In genomic region chr19:53780752-53781602, GRCm38 (mm10) we compare ENCODE assay signal across 16 mouse cellular contexts.
DNase-seq lines count a peak whose midpoint lies in the region; ATAC-seq and TF ChIP-seq lines count a peak whose summit lies in the region.
"Had no signal": no experiment of that assay in that cellular context is flagged by ENCODE, and none has a peak within 500 bp of the region (broad histone marks: within the 10 kb centered on the region; RNA-seq: fewer than 3 reads in every experiment).

No protein-coding gene starts in this region.

- no peaks in the 10 kb centered on the region for H3K9me3 ChIP-seq in kidney, embryonic 16.5 days (ENCODE audit: low read length)
- H3K9me3 ChIP-seq in liver, embryonic 12.5 days (replicated peaks) = no peaks in the 10 kb centered on the region
- no peaks in the 10 kb centered on the region for H3K9me3 ChIP-seq in forebrain, embryonic 15.5 days
- no peaks in the 10 kb centered on the region for H3K9me3 ChIP-seq in hindbrain, embryonic 14.5 days (ENCODE audit: control insufficient read depth, low read length)
- H3K9me3 ChIP-seq: embryonic facial prominence, embryonic 12.5 days; forebrain, embryonic 13.5 days; heart, embryonic 15.5 days; limb, embryonic 15.5 days; midbrain, embryonic 13.5 days; neural tube, embryonic 12.5 days had no signal

- H3K27ac ChIP-seq in kidney, embryonic 16.5 days (ENCODE audit: low read length) = no peak overlapping the region
- 0 out of 2 replicates have a peak overlapping the region, but pooled peaks have one; percentile 59 for H3K27ac ChIP-seq in bone marrow, adult 2 months (ENCODE audit: control insufficient read depth, insufficient read depth, low read depth, low read length, poor library complexity)
- peak overlapping the region; percentile 64; the same call in 1 of the 2 replicates for H3K27ac ChIP-seq in liver, embryonic 12.5 days
- H3K27ac ChIP-seq in forebrain, embryonic 15.5 days (replicated peaks) = no peak overlapping the region
- no peak overlapping the region for H3K27ac ChIP-seq in hindbrain, embryonic 14.5 days
- H3K27ac ChIP-seq: embryonic facial prominence, embryonic 12.5 days; forebrain, embryonic 13.5 days; heart, embryonic 15.5 days; limb, embryonic 15.5 days; midbrain, embryonic 13.5 days; neural tube, embryonic 12.5 days had no signal

- H3K27me3 ChIP-seq in kidney, embryonic 16.5 days (ENCODE audit: insufficient read depth, low read length) = no peaks in the 10 kb centered on the region
- no peaks in the 10 kb centered on the region for H3K27me3 ChIP-seq in liver, embryonic 12.5 days (replicated peaks)
- no peaks in the 10 kb centered on the region for H3K27me3 ChIP-seq in forebrain, embryonic 15.5 days
- no peaks in the 10 kb centered on the region for H3K27me3 ChIP-seq in hindbrain, embryonic 14.5 days (ENCODE audit: control insufficient read depth, insufficient read depth, low read length)
- H3K27me3 ChIP-seq: embryonic facial prominence, embryonic 12.5 days; forebrain, embryonic 13.5 days; heart, embryonic 15.5 days; limb, embryonic 15.5 days; neural tube, embryonic 12.5 days had no signal

- WGBS in kidney, embryonic 16.5 days = 66% methylated on average over 9 of the region's 9 CpGs
- 32% methylated on average over 9 of the region's 9 CpGs for WGBS in bone marrow, adult 2 months
- 81% methylated on average over 9 of the region's 9 CpGs for WGBS in liver, embryonic 12.5 days (ENCODE audit: insufficient replicate concordance)
- 67% methylated on average over 9 of the region's 9 CpGs for WGBS in forebrain, embryonic 15.5 days
- WGBS in hindbrain, embryonic 14.5 days = 70% methylated on average over 9 of the region's 9 CpGs

- no peak for TF ChIP-seq CTCF in bone marrow, adult 2 months (IDR thresholded peaks at IDR 0.05; ENCODE audit: control insufficient read depth, insufficient read depth, low read length)

- DNase-seq in kidney, postnatal 14 days = peak; percentile 28
- DNase-seq in lung, postnatal 4 days = peak; percentile 15 to 37
- DNase-seq in hindbrain, embryonic 14.5 days (ENCODE audit: low spot score) = no peak
- DNase-seq: cerebellum, postnatal 10 days; gastrocnemius, postnatal 10 days; thymus, adult 18-20 months had no signal

- ATAC-seq in kidney, embryonic 16.5 days (ENCODE audit: low FRiP score, low TSS enrichment) = no peak
- no peak for ATAC-seq in liver, embryonic 12.5 days
- ATAC-seq in forebrain, embryonic 15.5 days (replicated peaks) = no peak
- ATAC-seq in hindbrain, embryonic 14.5 days (ENCODE audit: low FRiP score) = no peak
- ATAC-seq: forebrain, embryonic 13.5 days; midbrain, embryonic 13.5 days had no signal

- no peaks in the 10 kb centered on the region for H3K36me3 ChIP-seq in kidney, embryonic 16.5 days (ENCODE audit: insufficient read depth, low read length)
- H3K36me3 ChIP-seq in liver, embryonic 12.5 days = no peaks in the 10 kb centered on the region
- H3K36me3 ChIP-seq in forebrain, embryonic 15.5 days = no peaks in the 10 kb centered on the region
- no peaks in the 10 kb centered on the region for H3K36me3 ChIP-seq in hindbrain, embryonic 14.5 days (replicated peaks; ENCODE audit: control insufficient read depth, insufficient read depth)
- H3K36me3 ChIP-seq: embryonic facial prominence, embryonic 12.5 days; heart, embryonic 15.5 days; limb, embryonic 15.5 days; midbrain, embryonic 13.5 days; neural tube, embryonic 12.5 days had no signal

- H3K9ac ChIP-seq in kidney, embryonic 16.5 days (replicated peaks; ENCODE audit: low read length) = no peak overlapping the region
- no peak overlapping the region for H3K9ac ChIP-seq in liver, embryonic 12.5 days
- no peak overlapping the region for H3K9ac ChIP-seq in forebrain, embryonic 15.5 days (replicated peaks)
- no peak overlapping the region for H3K9ac ChIP-seq in hindbrain, embryonic 14.5 days
- H3K9ac ChIP-seq: embryonic facial prominence, embryonic 12.5 days; forebrain, embryonic 13.5 days; heart, embryonic 15.5 days; limb, embryonic 15.5 days; midbrain, embryonic 13.5 days; neural tube, embryonic 12.5 days had no signal

- no peak overlapping the region for H3K4me2 ChIP-seq in kidney, embryonic 16.5 days (replicated peaks; ENCODE audit: low read depth, low read length)
- H3K4me2 ChIP-seq in liver, embryonic 12.5 days = no peak overlapping the region
- no peak overlapping the region for H3K4me2 ChIP-seq in forebrain, embryonic 15.5 days (replicated peaks)
- no peak overlapping the region for H3K4me2 ChIP-seq in hindbrain, embryonic 14.5 days (replicated peaks)
- H3K4me2 ChIP-seq: embryonic facial prominence, embryonic 12.5 days; forebrain, embryonic 13.5 days; heart, embryonic 15.5 days; limb, embryonic 15.5 days; midbrain, embryonic 13.5 days; neural tube, embryonic 12.5 days had no signal

- H3K4me1 ChIP-seq in kidney, embryonic 16.5 days (ENCODE audit: insufficient read depth, low read length) = no peaks in the 10 kb centered on the region; the same call in 1 of the 2 replicates
- peaks cover 4% of the 10 kb centered on the region for H3K4me1 ChIP-seq in bone marrow, adult 2 months (ENCODE audit: control insufficient read depth, insufficient read depth, low read length)
- H3K4me1 ChIP-seq in liver, embryonic 12.5 days = peaks cover 30% of the 10 kb centered on the region
- peaks cover 3% of the 10 kb centered on the region for H3K4me1 ChIP-seq in forebrain, embryonic 15.5 days
- no peaks in the 10 kb centered on the region for H3K4me1 ChIP-seq in hindbrain, embryonic 14.5 days (replicated peaks; ENCODE audit: control insufficient read depth, insufficient read depth, low read length)
- H3K4me1 ChIP-seq: limb, embryonic 15.5 days; midbrain, embryonic 13.5 days; neural tube, embryonic 12.5 days had no signal

- no peak overlapping the region for H3K4me3 ChIP-seq in kidney, embryonic 16.5 days (ENCODE audit: low read length)
- no peak overlapping the region for H3K4me3 ChIP-seq in bone marrow, adult 2 months (replicated peaks; ENCODE audit: control insufficient read depth, low read depth, low read length)
- no peak overlapping the region for H3K4me3 ChIP-seq in liver, embryonic 12.5 days
- no peak overlapping the region for H3K4me3 ChIP-seq in forebrain, embryonic 15.5 days
- no peak overlapping the region for H3K4me3 ChIP-seq in hindbrain, embryonic 14.5 days (replicated peaks; ENCODE audit: low read length)
- H3K4me3 ChIP-seq: embryonic facial prominence, embryonic 12.5 days; forebrain, embryonic 13.5 days; heart, embryonic 15.5 days; limb, embryonic 15.5 days; midbrain, embryonic 13.5 days; neural tube, embryonic 12.5 days had no signal

- TF ChIP-seq POLR2A in bone marrow, adult 2 months (IDR thresholded peaks at IDR 0.05; ENCODE audit: borderline replicate concordance, control insufficient read depth, low read depth, low read length) = no peak

Comparison
In these comparisons a context has a peak if more than half of its experiments do, and no peak if none do; other contexts are left out.
1. H3K27ac ChIP-seq: peak in bone marrow, adult 2 months (single experiment) and liver, embryonic 12.5 days (single experiment); none in kidney, embryonic 16.5 days (single experiment), forebrain, embryonic 15.5 days (single experiment) and hindbrain, embryonic 14.5 days (single experiment).